Mouse (Mus musculus) neural tube, embryonic 12.5 days (tissue): ENCODE data around the gene Wnt16. TPM values are rescaled to one million over a fixed set of nuclear protein-coding genes. Genes with fewer than 3 reads are reported as not detected.

Experiments
- ATAC-seq: fragments of 200-750 bp; cut with Nextera tagmentation; 2 replicates; pipeline ENCODE4 v1.8.0; 2017; ENCODE audit warnings: low read depth, mild to moderate bottlenecking, moderate TSS enrichment, moderate library complexity; ENCODE audit not compliant: low FRiP score
- H3K27ac ChIP-seq: fragments of 300-500 bp; sonication (generic); 2 replicates; pipeline ENCODE4 v1.5.1; 2016
- H3K27me3 ChIP-seq: fragments of 300-500 bp; sonication (generic); replicated peaks from 2 replicates; pipeline ENCODE4 v1.6.1; 2016; ENCODE audit warnings: mild to moderate bottlenecking
- H3K36me3 ChIP-seq: fragments of 300-500 bp; sonication (generic); 2 replicates; pipeline ENCODE4 v1.6.1; 2016; ENCODE audit warnings: mild to moderate bottlenecking
- H3K4me1 ChIP-seq: fragments of 300-500 bp; sonication (generic); 2 replicates; pipeline ENCODE4 v1.6.1; 2016
- H3K4me2 ChIP-seq: fragments of 300-500 bp; sonication (generic); replicated peaks from 2 replicates; pipeline ENCODE4 v1.6.1; 2016; ENCODE audit warnings: mild to moderate bottlenecking
- H3K4me3 ChIP-seq: fragments of 300-500 bp; sonication (generic); 2 replicates; pipeline ENCODE4 v1.5.1; 2016
- H3K9ac ChIP-seq: fragments of 300-500 bp; sonication (generic); 2 replicates; pipeline ENCODE4 v1.6.1; 2016; ENCODE audit warnings: mild to moderate bottlenecking
- H3K9me3 ChIP-seq: fragments of 300-500 bp; sonication (generic); 2 replicates; pipeline ENCODE4 v1.6.1; 2016; ENCODE audit warnings: mild to moderate bottlenecking
- WGBS: fragments of 180-500 bp; shearing (Covaris S2); methylation state at CpG from one replicate; pipeline ENCODE4 v1.1.7; 2016; 5-methylcytosine and 5-hydroxymethylcytosine counted together
- polyA plus RNA-seq: library from polyadenylated mRNA; unstranded; fragments of >200 nt; fragmentation: Nextera tagmentation; extraction: Ambion mirVana; gene quantifications from 2 replicates; pipeline ENCODE4 v1.2.1, GENCODE M21; 2016

The Wnt16 gene
- polyA plus RNA-seq, 1 experiment from 2014 or later: 1.3 TPM

DNA sequence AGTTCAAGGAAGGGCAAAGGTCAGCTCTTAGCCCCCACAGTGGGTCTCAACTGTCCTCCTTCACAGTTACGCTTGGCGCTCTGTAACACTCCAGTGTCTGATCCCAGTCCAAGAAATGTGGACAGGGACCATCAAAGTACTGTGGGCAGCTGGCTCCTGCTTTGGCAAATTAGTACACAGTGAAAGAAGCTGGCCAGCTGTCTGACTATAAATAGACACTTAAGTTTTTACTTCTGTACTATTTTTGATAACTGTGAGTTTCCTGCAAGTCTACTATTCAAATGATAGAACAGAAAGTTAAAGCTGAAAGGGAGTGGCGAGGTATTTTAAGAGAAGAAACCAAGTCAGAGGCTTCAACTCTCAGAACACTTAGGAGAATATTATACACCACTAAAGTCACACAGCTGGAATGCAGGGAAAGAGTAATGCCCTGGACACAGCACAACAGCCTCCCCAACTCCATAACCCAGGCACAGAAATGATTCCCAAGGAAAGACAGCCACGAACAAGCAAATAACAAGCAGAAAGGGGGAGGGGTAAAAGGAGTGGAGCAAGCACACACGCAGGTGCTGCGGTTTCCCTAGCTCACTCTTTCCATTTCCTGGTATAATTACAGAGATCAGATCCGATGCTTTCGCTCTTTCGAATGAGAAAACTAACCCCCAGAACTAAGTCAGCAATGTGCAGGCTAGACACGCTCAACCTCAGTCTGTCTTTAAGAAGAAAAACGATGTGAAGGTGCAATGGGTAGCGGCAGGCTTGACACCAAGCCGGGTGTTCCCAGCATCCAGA is 42.3 kb downstream of the Wnt16 start:
- no peaks in the 10 kb centered on the region for H3K9me3 ChIP-seq
- H3K4me2 ChIP-seq: no peak overlapping the region
- no peaks in the 10 kb centered on the region for H3K36me3 ChIP-seq
- ATAC-seq: no peak
- 91% methylated on average over 13 of the region's 13 CpGs for WGBS
- no peaks in the 10 kb centered on the region for H3K4me1 ChIP-seq
- H3K9ac ChIP-seq: no peak overlapping the region
- no peaks in the 10 kb centered on the region for H3K27me3 ChIP-seq
- no peak overlapping the region for H3K4me3 ChIP-seq
- no peak overlapping the region for H3K27ac ChIP-seq

DNA sequence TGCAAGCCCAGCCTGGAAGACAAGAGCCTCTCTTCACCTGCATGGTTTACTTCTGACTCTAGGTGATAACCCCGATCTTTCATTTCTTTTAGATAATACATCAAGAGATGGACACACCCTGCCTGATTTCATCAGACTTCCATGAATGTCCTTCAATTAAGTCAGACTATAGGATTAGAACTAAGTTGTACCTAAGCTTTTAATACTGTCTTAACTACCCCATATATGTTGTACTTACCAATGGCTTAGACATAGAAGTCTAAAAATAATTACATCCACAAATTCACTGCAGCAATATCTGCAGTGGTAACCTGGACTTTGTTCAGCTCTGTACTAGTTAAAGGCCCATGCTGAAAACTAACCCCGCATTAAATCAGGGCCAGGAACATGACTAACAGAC is 44.5 kb downstream of the Wnt16 start:
- H3K4me1 ChIP-seq: no peaks in the 10 kb centered on the region
- no peaks in the 10 kb centered on the region for H3K27me3 ChIP-seq
- H3K9me3 ChIP-seq: no peaks in the 10 kb centered on the region
- H3K9ac ChIP-seq: no peak overlapping the region
- H3K27ac ChIP-seq: no peak overlapping the region
- no peak overlapping the region for H3K4me3 ChIP-seq
- no peak overlapping the region for H3K4me2 ChIP-seq
- no peak for ATAC-seq
- no peaks in the 10 kb centered on the region for H3K36me3 ChIP-seq
- WGBS: 97% methylated on average over 2 of the region's 2 CpGs

DNA sequence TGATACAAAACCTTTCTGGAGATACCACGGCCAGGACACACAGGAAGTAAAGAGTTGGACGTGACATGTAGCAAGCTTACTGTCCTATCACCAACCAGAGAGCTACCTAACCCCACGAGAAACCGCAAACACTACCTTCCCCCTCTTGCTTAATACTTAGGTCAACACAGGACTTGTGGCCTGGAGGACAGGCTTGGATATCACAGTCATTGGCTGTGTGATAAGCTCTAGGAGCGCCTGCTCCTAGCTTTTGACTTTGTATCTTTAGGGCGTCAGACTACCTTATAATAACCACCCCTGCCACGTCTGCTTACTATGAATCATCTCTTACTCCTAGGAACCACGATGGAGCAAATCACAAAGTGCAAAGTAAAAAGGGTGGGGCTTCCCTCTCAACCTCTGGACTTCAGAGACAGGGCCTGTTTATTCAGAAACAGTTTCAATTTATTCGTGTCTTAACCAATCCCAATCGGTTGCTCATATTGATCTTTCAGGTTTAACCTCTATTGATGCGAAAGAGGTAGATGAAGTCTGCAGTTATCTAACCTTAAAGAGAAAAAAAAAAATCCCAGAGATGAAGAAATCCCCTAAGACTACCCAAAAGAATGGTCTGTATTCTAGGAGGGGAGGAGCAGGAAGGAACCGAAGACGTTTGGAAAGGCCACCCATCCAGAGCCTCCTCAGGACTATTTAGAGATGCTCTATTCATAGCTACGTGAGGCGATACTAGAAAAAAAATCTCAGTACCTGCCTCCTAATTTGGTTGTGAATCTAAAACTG is 51.9 kb downstream of the Wnt16 start:
- no peak for ATAC-seq
- no peaks in the 10 kb centered on the region for H3K4me1 ChIP-seq
- no peaks in the 10 kb centered on the region for H3K9me3 ChIP-seq
- no peak overlapping the region for H3K9ac ChIP-seq
- H3K4me2 ChIP-seq: no peak overlapping the region
- H3K36me3 ChIP-seq: peaks cover 3% of the 10 kb centered on the region; the same call in 1 of the 2 replicates
- no peak overlapping the region for H3K27ac ChIP-seq
- 94% methylated on average over 15 of the region's 15 CpGs for WGBS
- H3K4me3 ChIP-seq: no peak overlapping the region
- H3K27me3 ChIP-seq: no peaks in the 10 kb centered on the region

DNA sequence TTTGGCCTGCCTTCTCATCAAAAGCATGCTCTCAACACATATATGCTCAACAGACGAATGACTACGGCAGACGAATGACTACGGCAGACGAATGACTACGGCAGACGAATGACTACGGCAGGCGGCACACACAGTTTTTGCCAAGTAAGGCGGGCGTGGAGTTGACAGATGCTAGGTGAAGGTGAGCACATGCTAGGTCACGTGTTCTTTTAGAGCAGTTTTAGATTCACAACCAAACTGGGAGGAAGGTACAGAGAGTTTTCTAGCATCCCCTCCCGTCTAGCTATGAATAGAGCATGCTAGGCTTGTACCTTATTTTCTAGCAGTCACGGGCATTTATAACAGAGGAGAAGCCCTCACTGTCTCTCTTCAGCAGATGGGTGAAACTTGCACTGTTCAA is 52.8 kb downstream of the Wnt16 start:
- no peak for ATAC-seq
- H3K9ac ChIP-seq: no peak overlapping the region
- H3K27me3 ChIP-seq: no peaks in the 10 kb centered on the region
- no peak overlapping the region for H3K4me3 ChIP-seq
- H3K27ac ChIP-seq: no peak overlapping the region
- no peaks in the 10 kb centered on the region for H3K4me1 ChIP-seq
- H3K36me3 ChIP-seq: peaks cover 3% of the 10 kb centered on the region; the same call in 1 of the 2 replicates
- 95% methylated on average over 14 of the region's 14 CpGs for WGBS
- no peaks in the 10 kb centered on the region for H3K9me3 ChIP-seq
- no peak overlapping the region for H3K4me2 ChIP-seq

DNA sequence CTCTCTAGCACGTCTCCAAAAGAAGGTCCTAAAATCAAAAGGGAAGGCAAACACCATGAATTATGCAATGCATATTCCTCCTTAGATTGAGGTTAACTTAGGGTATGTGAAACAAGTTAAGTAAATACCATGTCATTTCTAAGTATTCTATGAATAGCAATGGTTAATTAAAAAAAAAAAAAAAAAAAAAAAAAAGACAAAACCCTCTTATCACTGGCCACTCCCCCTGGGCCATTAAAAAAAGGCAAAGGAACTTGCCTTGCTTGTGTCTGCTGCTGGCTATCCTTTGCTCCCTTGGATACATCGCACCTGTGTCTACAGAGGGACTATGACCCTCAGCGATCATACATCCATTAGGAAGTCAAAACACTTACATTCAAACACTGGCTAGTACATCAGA is 55.3 kb downstream of the Wnt16 start:
- no peaks in the 10 kb centered on the region for H3K27me3 ChIP-seq
- no peak overlapping the region for H3K4me2 ChIP-seq
- no peak overlapping the region for H3K27ac ChIP-seq
- no peaks in the 10 kb centered on the region for H3K4me1 ChIP-seq
- no peaks in the 10 kb centered on the region for H3K9me3 ChIP-seq
- no peak overlapping the region for H3K4me3 ChIP-seq
- H3K36me3 ChIP-seq: peaks cover 3% of the 10 kb centered on the region; the same call in 1 of the 2 replicates
- WGBS: 93% methylated on average over 3 of the region's 3 CpGs
- no peak overlapping the region for H3K9ac ChIP-seq
- ATAC-seq: no peak

DNA sequence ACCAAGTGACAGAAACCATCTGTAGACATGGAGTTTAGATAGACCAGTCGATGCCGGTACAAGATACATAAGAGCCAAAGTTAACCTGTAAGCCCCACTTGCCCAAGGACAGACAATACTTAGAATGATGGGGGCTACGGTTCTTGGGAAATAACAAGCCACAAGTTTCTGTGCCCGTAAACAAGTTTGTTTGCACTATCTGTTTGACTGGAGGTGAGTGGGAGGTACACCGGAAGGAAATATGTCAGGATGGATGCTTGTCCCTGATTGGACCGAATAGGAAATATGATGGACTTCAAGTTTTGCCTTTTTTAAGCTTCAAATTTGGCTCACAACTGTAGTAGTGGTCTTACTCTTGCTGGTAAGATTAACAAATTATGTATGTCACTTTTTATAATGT is 55.7 kb downstream of the Wnt16 start:
- Histone ChIP-seq H3K27me3 (no peaks in the 10 kb centered on the region), H3K4me3 (no peak overlapping the region), H3K4me1 (no peaks in the 10 kb centered on the region), H3K4me2 (no peak overlapping the region), H3K9me3 (no peaks in the 10 kb centered on the region), H3K36me3 (peaks cover 2% of the 10 kb centered on the region; the same call in 1 of the 2 replicates), H3K9ac (no peak overlapping the region), H3K27ac (no peak overlapping the region)
- ATAC-seq: no peak
- WGBS: 95% methylated on average over 6 of the region's 6 CpGs

DNA sequence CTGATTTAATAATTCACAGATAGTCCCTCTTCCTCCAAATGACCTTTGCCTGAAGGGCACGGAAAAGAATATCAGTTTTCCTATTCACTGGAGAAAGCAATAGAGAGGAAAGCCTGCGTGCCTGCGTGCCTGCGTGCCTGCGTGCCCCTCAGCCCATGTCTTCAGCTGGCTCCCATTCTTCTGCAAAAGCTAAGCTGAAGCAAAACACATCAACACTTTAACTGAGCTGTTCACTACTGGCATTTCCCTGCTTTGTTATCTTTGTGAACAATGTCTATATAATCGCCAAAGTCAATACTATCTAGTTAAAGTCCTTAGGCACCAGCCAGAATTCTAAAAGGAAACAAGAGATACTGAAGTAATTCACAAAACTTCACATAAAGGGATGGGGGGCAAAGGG is 56.4 kb downstream of the Wnt16 start:
- Histone ChIP-seq H3K9me3 (no peaks in the 10 kb centered on the region), H3K4me3 (no peak overlapping the region), H3K27me3 (no peaks in the 10 kb centered on the region), H3K4me2 (no peak overlapping the region), H3K36me3 (no peaks in the 10 kb centered on the region), H3K27ac (no peak overlapping the region), H3K4me1 (no peaks in the 10 kb centered on the region), H3K9ac (no peak overlapping the region)
- WGBS: 67% methylated on average over 6 of the region's 6 CpGs
- ATAC-seq: no peak

DNA sequence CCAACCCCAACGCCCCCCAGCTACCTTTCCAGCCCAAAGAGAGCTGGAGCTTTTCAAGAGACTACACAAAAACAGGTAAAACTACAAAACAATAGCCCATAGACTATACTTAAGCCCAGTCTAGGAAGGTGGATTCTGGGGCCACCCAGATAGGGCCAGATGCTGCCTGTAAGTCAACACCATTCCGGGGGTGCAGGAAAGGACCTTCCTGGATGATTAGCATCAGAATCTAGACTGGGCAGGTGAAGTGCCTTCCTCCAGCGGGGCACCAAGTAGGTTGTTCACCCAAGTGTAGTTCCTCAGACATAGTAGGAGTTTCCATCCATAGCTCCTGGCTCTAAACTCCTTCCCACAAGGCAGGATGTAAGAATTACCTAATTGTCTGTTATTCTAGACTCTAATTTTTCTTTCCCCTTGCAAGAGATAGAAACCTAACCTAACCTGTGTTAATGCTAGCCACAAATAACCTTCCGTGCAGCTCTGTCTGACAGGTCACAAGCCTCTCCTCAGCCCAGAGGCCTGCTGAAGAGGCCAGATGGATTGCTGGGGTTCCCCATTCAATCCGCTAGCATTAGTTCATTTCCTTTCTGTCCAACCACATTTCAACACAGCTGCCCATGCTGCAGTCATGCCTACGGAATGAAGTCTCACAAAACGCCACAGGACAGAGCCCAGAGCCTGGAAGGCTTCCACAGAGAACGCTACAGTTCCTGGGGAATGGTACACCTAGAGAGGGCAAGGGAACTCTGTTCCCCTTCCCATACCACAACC is 59.3 kb downstream of the Wnt16 start:
- Histone ChIP-seq H3K9me3 (no peaks in the 10 kb centered on the region), H3K4me1 (no peaks in the 10 kb centered on the region), H3K27me3 (no peaks in the 10 kb centered on the region), H3K27ac (no peak overlapping the region), H3K4me2 (no peak overlapping the region), H3K9ac (no peak overlapping the region), H3K4me3 (no peak overlapping the region), H3K36me3 (no peaks in the 10 kb centered on the region)
- ATAC-seq: no peak
- WGBS: 77% methylated on average over 8 of the region's 8 CpGs

Other genes with a start within 250 kb of the Wnt16 start
- gene Fam3c, start 68.0 kb downstream of the Wnt16 start, polyA plus RNA-seq: 27.1 and 30.5 TPM in 2 replicates